Mouse (Mus musculus) MEL (cell line): ENCODE measurements around the gene Cacna1i. TPM values are rescaled to one million over a fixed set of nuclear protein-coding genes. Genes with fewer than 3 reads are reported as not detected.

Experiments
- DNase-seq: peaks from one replicate; pipeline ENCODE4 v3.0.0; 2011; ENCODE audit warnings: low read depth, low spot score
- H3K27ac ChIP-seq: 2 replicates; pipeline ENCODE4 v1.5.1; 2012; ENCODE audit warnings: low read depth, mild to moderate bottlenecking, control low read depth, low read length, moderate library complexity; ENCODE audit not compliant: control insufficient read depth
- H3K27me3 ChIP-seq, 2 experiments: fragments of 150-350 bp in 1 of 2; sonication (generic) in 1 of 2; 2 replicates each; pipeline ENCODE4 v1.6.1; 2012; ENCODE audit warnings: low read length in 2 of 2, mild to moderate bottlenecking in 2 of 2, improper control_type of control experiment in 1 of 2, moderate library complexity in 1 of 2; ENCODE audit not compliant: insufficient read depth in 2 of 2, control insufficient read depth in 1 of 2
- H3K36me3 ChIP-seq, 2 experiments: 2 replicates each; pipeline ENCODE4 v1.6.1; 2012 to 2014; ENCODE audit warnings: low read length in 2 of 2, improper control_type of control experiment in 1 of 2, inconsistent platforms in 1 of 2, mild to moderate bottlenecking in 1 of 2; ENCODE audit not compliant: insufficient read depth in 2 of 2, control insufficient read depth in 1 of 2
- H3K4me1 ChIP-seq, 2 experiments: fragments of 150-350 bp in 1 of 2; sonication (generic) in 1 of 2; 2 replicates each; pipeline ENCODE4 v1.6.1; 2012; ENCODE audit warnings: low read length in 2 of 2, improper control_type of control experiment in 1 of 2, mild to moderate bottlenecking in 1 of 2; ENCODE audit not compliant: insufficient read depth in 2 of 2, control insufficient read depth in 1 of 2
- H3K4me3 ChIP-seq, 2 experiments: fragments of 150-350 bp in 1 of 2; sonication (generic) in 1 of 2; 2 replicates each; pipeline ENCODE4 v1.5.1; 2012; ENCODE audit warnings: low read depth in 2 of 2, low read length in 2 of 2, mild to moderate bottlenecking in 2 of 2, moderate library complexity in 2 of 2, control low read depth in 1 of 2, improper control_type of control experiment in 1 of 2; ENCODE audit not compliant: control insufficient read depth in 1 of 2, insufficient read depth in 1 of 2
- H3K79me2 ChIP-seq: 2 replicates; pipeline ENCODE4 v1.6.1; 2012; ENCODE audit warnings: mild to moderate bottlenecking, low read length, moderate library complexity; ENCODE audit not compliant: control insufficient read depth, poor library complexity, insufficient read depth
- H3K9ac ChIP-seq: 2 replicates; pipeline ENCODE4 v1.6.1; 2012; ENCODE audit warnings: low read depth, mild to moderate bottlenecking, control low read depth, low read length, moderate library complexity; ENCODE audit not compliant: control insufficient read depth, poor library complexity, severe bottlenecking
- H3K9me3 ChIP-seq: fragments of 150-350 bp; sonication (generic); replicated peaks from 2 replicates; pipeline ENCODE4 v1.6.1; 2012; ENCODE audit warnings: mild to moderate bottlenecking, low read length, improper control_type of control experiment, moderate library complexity; ENCODE audit not compliant: insufficient read depth
- BHLHE40 ChIP-seq: IDR thresholded peaks from 2 replicates; pipeline ENCODE4 v1.6.1; 2012; ENCODE audit warnings: low read depth, mild to moderate bottlenecking, inconsistent platforms, low read length, improper control_type of control experiment, borderline replicate concordance
- CHD2 ChIP-seq: IDR thresholded peaks from 2 replicates; pipeline ENCODE4 v1.6.1; 2011; ENCODE audit warnings: low read length, improper control_type of control experiment
- E2F4 ChIP-seq: IDR thresholded peaks from 2 replicates; pipeline ENCODE4 v1.6.1; 2011; ENCODE audit warnings: low read depth, low read length, improper control_type of control experiment, borderline replicate concordance
- ELF1 ChIP-seq: IDR thresholded peaks from 2 replicates; pipeline ENCODE4 v1.6.1; 2014; ENCODE audit warnings: low read depth, mild to moderate bottlenecking, inconsistent platforms, low read length, improper control_type of control experiment, moderate library complexity
- ETS1 ChIP-seq: IDR thresholded peaks from 2 replicates; pipeline ENCODE4 v1.6.1; 2012; ENCODE audit warnings: low read depth, mild to moderate bottlenecking, inconsistent platforms, low read length, improper control_type of control experiment, moderate library complexity
- GATA1 ChIP-seq: IDR thresholded peaks from 2 replicates; pipeline ENCODE4 v1.6.1; 2011; ENCODE audit warnings: low read depth, low read length, improper control_type of control experiment
- HCFC1 ChIP-seq: IDR thresholded peaks from 2 replicates; pipeline ENCODE4 v1.6.1; 2012; ENCODE audit warnings: low read depth, mild to moderate bottlenecking, inconsistent platforms, low read length, improper control_type of control experiment, moderate library complexity
- KAT2A ChIP-seq: conservative IDR thresholded peaks from 2 replicates; pipeline ENCODE4 v1.6.1; 2012; ENCODE audit warnings: low read depth, low read length, improper control_type of control experiment, inconsistent platforms
- MAFK ChIP-seq: IDR thresholded peaks from 2 replicates; pipeline ENCODE4 v1.6.1; 2011; ENCODE audit warnings: low read depth, mild to moderate bottlenecking, low read length, improper control_type of control experiment, borderline replicate concordance
- MAX ChIP-seq: IDR thresholded peaks from 2 replicates; pipeline ENCODE4 v1.6.1; 2011; ENCODE audit warnings: low read length, improper control_type of control experiment
- MAZ ChIP-seq: IDR thresholded peaks from 2 replicates; pipeline ENCODE4 v1.6.1; 2012; ENCODE audit warnings: low read depth, mild to moderate bottlenecking, inconsistent platforms, low read length, improper control_type of control experiment
- MEF2A ChIP-seq: IDR thresholded peaks from 2 replicates; pipeline ENCODE4 v1.6.1; 2014; ENCODE audit warnings: low read depth, mild to moderate bottlenecking, inconsistent platforms, low read length, improper control_type of control experiment; ENCODE audit not compliant: poor library complexity, insufficient replicate concordance, severe bottlenecking; ENCODE audit errors: extremely low read depth
- MXI1 ChIP-seq: IDR thresholded peaks from 2 replicates; pipeline ENCODE4 v1.6.1; 2011; ENCODE audit warnings: mild to moderate bottlenecking, low read depth, low read length, improper control_type of control experiment
- MYB ChIP-seq: IDR thresholded peaks from 2 replicates; pipeline ENCODE4 v1.6.1; 2011; ENCODE audit warnings: mild to moderate bottlenecking, low read depth, low read length, improper control_type of control experiment
- NELFE ChIP-seq: IDR thresholded peaks from 2 replicates; pipeline ENCODE4 v1.6.1; 2011; ENCODE audit warnings: low read depth, low read length, improper control_type of control experiment
- NRF1 ChIP-seq: IDR thresholded peaks from 2 replicates; pipeline ENCODE4 v1.6.1; 2014; ENCODE audit warnings: low read depth, mild to moderate bottlenecking, inconsistent platforms, low read length, improper control_type of control experiment, moderate library complexity; ENCODE audit not compliant: poor library complexity, insufficient read depth, severe bottlenecking
- POLR2AphosphoS2 ChIP-seq: IDR thresholded peaks from 2 replicates; pipeline ENCODE4 v1.6.1; 2011; ENCODE audit warnings: low read length, improper control_type of control experiment
- POLR2AphosphoS5 ChIP-seq: IDR thresholded peaks from 2 replicates; pipeline ENCODE4 v1.6.1; 2012; ENCODE audit warnings: low read depth, borderline replicate concordance, mild to moderate bottlenecking, inconsistent platforms, low read length, moderate library complexity, mixed read lengths
- RCOR1 ChIP-seq: IDR thresholded peaks from 2 replicates; pipeline ENCODE4 v1.6.1; 2012; ENCODE audit warnings: low read depth, mild to moderate bottlenecking, inconsistent platforms, low read length, improper control_type of control experiment
- SMC3 ChIP-seq: IDR thresholded peaks from 2 replicates; pipeline ENCODE4 v1.6.1; 2011; ENCODE audit warnings: low read depth, low read length, improper control_type of control experiment
- TAL1 ChIP-seq: IDR thresholded peaks from 2 replicates; pipeline ENCODE4 v1.6.1; 2012; ENCODE audit warnings: mild to moderate bottlenecking, inconsistent platforms, low read length, moderate library complexity, mixed read lengths
- TBP ChIP-seq: IDR thresholded peaks from 2 replicates; pipeline ENCODE4 v1.8.0; 2011; ENCODE audit warnings: low read depth, low read length, improper control_type of control experiment
- UBTF ChIP-seq: IDR thresholded peaks from 2 replicates; pipeline ENCODE4 v1.6.1; 2012; ENCODE audit warnings: low read depth, mild to moderate bottlenecking, inconsistent platforms, low read length, improper control_type of control experiment, moderate library complexity, borderline replicate concordance; ENCODE audit not compliant: insufficient read depth
- USF1 ChIP-seq: IDR thresholded peaks from 2 replicates; pipeline ENCODE4 v1.6.1; 2014; ENCODE audit warnings: low read depth, mild to moderate bottlenecking, inconsistent platforms, low read length, improper control_type of control experiment, moderate library complexity
- USF2 ChIP-seq, 2 experiments: IDR thresholded peaks; 2 replicates each; pipeline ENCODE4 v1.6.1; 2011 to 2012; ENCODE audit warnings: improper control_type of control experiment in 2 of 2, low read length in 2 of 2, borderline replicate concordance in 1 of 2, inconsistent platforms in 1 of 2, low read depth in 1 of 2, mild to moderate bottlenecking in 1 of 2; ENCODE audit not compliant: insufficient read depth in 1 of 2
- ZKSCAN1 ChIP-seq: IDR thresholded peaks from 2 replicates; pipeline ENCODE4 v1.6.1; 2012; ENCODE audit warnings: low read depth, mild to moderate bottlenecking, inconsistent platforms, low read length, improper control_type of control experiment, moderate library complexity
- ZMIZ1 ChIP-seq: IDR thresholded peaks from 2 replicates; pipeline ENCODE4 v1.6.1; 2012; ENCODE audit warnings: low read depth, mild to moderate bottlenecking, inconsistent platforms, low read length, improper control_type of control experiment, moderate library complexity
- ZNF384 ChIP-seq: IDR thresholded peaks from 2 replicates; pipeline ENCODE4 v1.6.1; 2012; ENCODE audit warnings: low read depth, mild to moderate bottlenecking, inconsistent platforms, low read length, improper control_type of control experiment
- polyA plus RNA-seq, 2 experiments: library from polyadenylated mRNA; stranded (reverse) in 1 of 2; unstranded in 1 of 2; fragments of >175 nt in 1 of 2; fragments of >200 nt in 1 of 2; gene quantifications; 2 replicates each; pipeline versions ENCODE4 v1.2.1 to v1.2.4; 2012; ENCODE audit warnings: low replicate concordance in 2 of 2, low read depth in 1 of 2; ENCODE audit not compliant: insufficient read length in 2 of 2, insufficient read depth in 1 of 2, missing spikeins in 1 of 2
- total RNA-seq: library from RNA; depleted of rRNA; stranded (reverse); fragments of 300-350 nt; gene quantifications from 2 replicates; pipeline ENCODE4 v1.2.3, GENCODE M21; 2012

Cacna1i gene
- total and polyA plus RNA-seq, 3 experiments: not detected

- H3K27ac ChIP-seq: no peak overlapping the region
- H3K79me2 ChIP-seq: peaks cover 25% of the 10 kb centered on the region
- no peaks in the 10 kb centered on the region for H3K27me3 ChIP-seq
- peak; percentile 16 for DNase-seq
- no peak overlapping the region for H3K9ac ChIP-seq
- no peak overlapping the region for H3K4me3 ChIP-seq
- H3K36me3 ChIP-seq: peaks cover 6 to 11% of the 10 kb centered on the region in 2 experiments; a peak in 3 of 4 replicates
- H3K9me3 ChIP-seq: no peaks in the 10 kb centered on the region
- H3K4me1 ChIP-seq: peaks cover 0 to 11% of the 10 kb centered on the region in 2 experiments; a peak in 2 of 4 replicates
- TF ChIP-seq ETS1: no peak
Observed at GRCm38 (mm10) chr15:80261100-80261499, 25.9 kb upstream of the Cacna1i start.

- Histone ChIP-seq H3K9me3 (no peaks in the 10 kb centered on the region), H3K4me3 (peak within 1 kb of the TSS; percentile 89 to 96), H3K4me1 (no peaks in the 10 kb centered on the region; a peak in 1 of 4 replicates), H3K27ac (peak within 1 kb of the TSS; percentile 7), H3K79me2 (peaks cover 14% of the 10 kb centered on the region), H3K36me3 (no peaks in the 10 kb centered on the region; a peak in 1 of 4 replicates), H3K9ac (peak within 1 kb of the TSS; percentile 98), H3K27me3 (no peaks in the 10 kb centered on the region)
- peak; percentile 98 for DNase-seq
- peak; percentile 97 for TF ChIP-seq MXI1
- peak; percentile 86 for TF ChIP-seq ZMIZ1
- peak; percentile 98 for TF ChIP-seq HCFC1
- no peak for TF ChIP-seq TAL1
- peak; percentile 89 for TF ChIP-seq NELFE
- peak; percentile 76; the same call in 1 of the 2 replicates for TF ChIP-seq MAZ
- no peak for TF ChIP-seq MYB
- no peak for TF ChIP-seq MAFK
- no peak for TF ChIP-seq CHD2
- TF ChIP-seq TBP: peak; percentile 89
- peak; percentile 94 for TF ChIP-seq ELF1
- TF ChIP-seq USF1: peak; percentile 63
- TF ChIP-seq NRF1: peak; percentile 62
- TF ChIP-seq MAX: peak; percentile 77
- no peak for TF ChIP-seq POLR2AphosphoS5
- 0 out of 2 replicates have a peak, but pooled peaks have one; percentile 57 for TF ChIP-seq UBTF
- peak; percentile 6; the same call in 1 of the 2 replicates for TF ChIP-seq SMC3
- peak; percentile 62; the same call in 1 of the 2 replicates for TF ChIP-seq MEF2A
- TF ChIP-seq ZNF384: 0 out of 2 replicates have a peak, but pooled peaks have one; percentile 21
- no peak for TF ChIP-seq USF2 (IDR thresholded peaks at IDR 0.05; ENCODE audit: borderline replicate concordance in 1 of 2, insufficient read depth in 1 of 2, low read depth in 1 of 2, low read length in 2 of 2)
- TF ChIP-seq GATA1: no peak
- TF ChIP-seq RCOR1: peak; percentile 56
- peak; percentile 80 for TF ChIP-seq POLR2AphosphoS2
- TF ChIP-seq E2F4: no peak
- TF ChIP-seq BHLHE40: no peak
- TF ChIP-seq ZKSCAN1: no peak
- TF ChIP-seq KAT2A: peak; percentile 76; the same call in 1 of the 2 replicates
Observed at GRCm38 (mm10) chr15:80263610-80264575, 23.1 kb upstream of the Cacna1i start, which contains the start of gene Rps19bp1. Rps19bp1 (minus strand) TSS chr15:80264315.
